Mouse (Mus musculus): ENCODE measurements around the gene Tkt. TPM values are rescaled to one million over a fixed set of nuclear protein-coding genes. Genes with fewer than 3 reads are reported as not detected.
"Not testable (repeated sequence)": the region's sequence is repeated elsewhere in the genome, so short reads cannot be mapped to it uniquely, and the experiment has no call there.

The Tkt gene
- polyA plus RNA-seq, 1 experiment from 2014 or later, result 231 TPM

DNA sequence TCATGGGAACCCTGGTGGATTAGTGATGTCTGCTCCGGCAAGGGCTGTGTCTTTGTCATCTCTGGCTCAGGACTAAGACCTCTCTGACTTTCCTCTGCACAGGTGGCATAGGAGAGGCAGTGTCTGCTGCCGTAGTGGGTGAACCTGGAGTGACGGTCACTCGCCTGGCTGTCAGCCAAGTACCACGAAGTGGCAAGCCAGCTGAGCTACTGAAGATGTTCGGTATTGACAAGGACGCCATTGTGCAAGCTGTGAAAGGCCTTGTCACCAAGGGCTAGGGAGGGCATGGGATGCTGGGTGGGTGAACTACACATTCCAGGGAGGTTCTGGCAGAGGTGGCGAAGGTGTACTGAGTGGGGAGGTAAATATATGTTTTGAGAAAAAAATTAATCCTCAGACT, 25.1 kb downstream of the Tkt start:
- Histone ChIP-seq H3K4me2 (no peak overlapping the region), H3K27me3 (no peaks in the 10 kb centered on the region), H3K4me1 (replicated peaks) (peaks cover 47% of the 10 kb centered on the region), H3K9ac (no peak overlapping the region), H3K36me3 (peaks cover 82% of the 10 kb centered on the region), H3K27ac (no peak overlapping the region), H3K4me3 (replicated peaks) (no peak overlapping the region), H3K9me3 (replicated peaks) (no peaks in the 10 kb centered on the region)
- no peak for ATAC-seq (ENCODE audit: low read depth)
- DNase-seq, result no peak
- 84% methylated on average over 8 of the region's 8 CpGs for whole genome bisulfite sequencing (ENCODE audit: insufficient replicate concordance)

- H3K9ac ChIP-seq, result no peak overlapping the region
- 57% methylated on average over 6 of the region's 6 CpGs for WGBS (ENCODE audit: insufficient replicate concordance)
- DNase-seq, result peak; percentile 58
- ATAC-seq (ENCODE audit: low read depth), result peak; percentile 24; the same call in 1 of the 2 replicates
- H3K36me3 ChIP-seq, result peaks cover 73% of the 10 kb centered on the region
- H3K27ac ChIP-seq, result peak overlapping the region; percentile 35
- H3K4me2 ChIP-seq, result no peak overlapping the region
- H3K4me3 ChIP-seq (replicated peaks), result no peak overlapping the region
- no peaks in the 10 kb centered on the region for H3K27me3 ChIP-seq
- H3K9me3 ChIP-seq (replicated peaks), result no peaks in the 10 kb centered on the region
- peaks cover 54% of the 10 kb centered on the region for H3K4me1 ChIP-seq (replicated peaks)
Measured at GRCm38 (mm10) chr14:30573983-30574584, 25.9 kb downstream of the Tkt start.

GRCm38 (mm10) chr14:30575791-30576190, 27.6 kb downstream of the Tkt start:
- 64% methylated on average over 7 of the region's 7 CpGs for WGBS (ENCODE audit: insufficient replicate concordance)
- Histone ChIP-seq H3K4me3 (replicated peaks) (no peak overlapping the region), H3K36me3 (peaks cover 56% of the 10 kb centered on the region), H3K27me3 (no peaks in the 10 kb centered on the region), H3K9me3 (replicated peaks) (no peaks in the 10 kb centered on the region), H3K27ac (peak overlapping the region; percentile 84), H3K9ac (peak overlapping the region; percentile 40), H3K4me2 (no peak overlapping the region), H3K4me1 (replicated peaks) (peaks cover 60% of the 10 kb centered on the region)
- ATAC-seq (ENCODE audit: low read depth), result 0 out of 2 replicates have a peak, but pooled peaks have one; percentile 3
- DNase-seq, result no peak

GRCm38 (mm10) chr14:30576260-30576659, 28.1 kb downstream of the Tkt start:
- H3K9ac ChIP-seq, result peak overlapping the region; percentile 40
- H3K36me3 ChIP-seq, result peaks cover 52% of the 10 kb centered on the region
- DNase-seq, result no peak

GRCm38 (mm10) chr14:30577303-30578062, 29.3 kb downstream of the Tkt start:
- 7% methylated on average over 10 of the region's 12 CpGs for WGBS (ENCODE audit: insufficient replicate concordance)
- H3K27me3 ChIP-seq; H3K9me3 ChIP-seq (replicated peaks); H3K4me3 ChIP-seq (replicated peaks): not testable (repeated sequence)
- Histone ChIP-seq H3K9ac (peak overlapping the region; percentile 13; the same call in 1 of the 2 replicates), H3K4me1 (replicated peaks) (peaks cover 46% of the 10 kb centered on the region), H3K4me2 (peak overlapping the region; percentile 26), H3K27ac (peak overlapping the region; percentile 81), H3K36me3 (peaks cover 39% of the 10 kb centered on the region)
- ATAC-seq (ENCODE audit: low read depth) (peak; percentile 84), DNase-seq (peak; percentile 57)

More at GRCm38 (mm10) chr14:30576260-30576659, 28.1 kb downstream of the Tkt start:
- 43% methylated on average over 5 of the region's 5 CpGs for WGBS (ENCODE audit: insufficient replicate concordance)
- Histone ChIP-seq H3K4me3 (replicated peaks) (no peak overlapping the region), H3K4me1 (replicated peaks) (peaks cover 55% of the 10 kb centered on the region), H3K27ac (peak overlapping the region; percentile 84), H3K4me2 (no peak overlapping the region), H3K9me3 (replicated peaks) (no peaks in the 10 kb centered on the region), H3K27me3 (no peaks in the 10 kb centered on the region)
- ATAC-seq (ENCODE audit: low read depth), result peak; percentile 3; the same call in 1 of the 2 replicates

DNA sequence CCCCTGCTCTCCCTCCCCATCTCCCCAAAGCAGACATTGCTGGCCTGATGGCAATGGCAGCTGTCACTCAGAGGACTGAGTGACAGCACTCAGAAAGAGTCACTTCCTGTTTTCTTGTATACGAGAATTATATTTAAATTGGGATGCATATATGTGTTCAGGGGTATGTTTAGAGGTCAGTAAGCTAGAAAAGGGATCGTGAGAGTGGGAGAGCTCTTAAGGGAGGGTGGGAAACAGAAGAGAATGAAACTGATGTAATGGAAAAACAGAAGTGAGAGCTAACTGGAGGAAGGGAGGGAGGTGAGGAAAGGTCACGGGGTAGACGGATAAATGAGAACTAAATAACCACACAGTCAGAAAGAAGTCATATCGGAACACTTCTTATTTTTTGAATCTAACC, 31.0 kb downstream of the Tkt start:
- Histone ChIP-seq H3K9ac (no peak overlapping the region), H3K4me3 (replicated peaks) (no peak overlapping the region), H3K36me3 (peaks cover 22% of the 10 kb centered on the region), H3K27me3 (no peaks in the 10 kb centered on the region), H3K4me1 (replicated peaks) (peaks cover 44% of the 10 kb centered on the region), H3K9me3 (replicated peaks) (no peaks in the 10 kb centered on the region), H3K4me2 (no peak overlapping the region), H3K27ac (no peak overlapping the region; the same call in 1 of the 2 replicates)
- DNase-seq, result no peak
- 40% methylated on average over 5 of the region's 5 CpGs for WGBS (ENCODE audit: insufficient replicate concordance)
- no peak for ATAC-seq (ENCODE audit: low read depth)

GRCm38 (mm10) chr14:30579882-30580281, 31.7 kb downstream of the Tkt start:
- 28% methylated on average over 5 of the region's 5 CpGs for WGBS (ENCODE audit: insufficient replicate concordance)
- Histone ChIP-seq H3K4me1 (replicated peaks) (peaks cover 45% of the 10 kb centered on the region), H3K9me3 (replicated peaks) (no peaks in the 10 kb centered on the region), H3K27me3 (no peaks in the 10 kb centered on the region), H3K27ac (no peak overlapping the region), H3K36me3 (peaks cover 17% of the 10 kb centered on the region), H3K4me2 (no peak overlapping the region), H3K9ac (no peak overlapping the region), H3K4me3 (replicated peaks) (no peak overlapping the region)
- no peak for ATAC-seq (ENCODE audit: low read depth)
- DNase-seq, result no peak

- Histone ChIP-seq H3K9ac (no peak overlapping the region), H3K27ac (no peak overlapping the region), H3K27me3 (no peaks in the 10 kb centered on the region), H3K4me3 (replicated peaks) (no peak overlapping the region), H3K9me3 (replicated peaks) (no peaks in the 10 kb centered on the region), H3K36me3 (peaks cover 4% of the 10 kb centered on the region; the same call in 1 of the 2 replicates), H3K4me1 (replicated peaks) (peaks cover 39% of the 10 kb centered on the region), H3K4me2 (no peak overlapping the region)
- no peak for DNase-seq
- no peak for ATAC-seq (ENCODE audit: low read depth)
- WGBS (ENCODE audit: insufficient replicate concordance), result 75% methylated on average over 1 of the region's 1 CpGs
Measured at GRCm38 (mm10) chr14:30581238-30581637, 33.1 kb downstream of the Tkt start.

DNA sequence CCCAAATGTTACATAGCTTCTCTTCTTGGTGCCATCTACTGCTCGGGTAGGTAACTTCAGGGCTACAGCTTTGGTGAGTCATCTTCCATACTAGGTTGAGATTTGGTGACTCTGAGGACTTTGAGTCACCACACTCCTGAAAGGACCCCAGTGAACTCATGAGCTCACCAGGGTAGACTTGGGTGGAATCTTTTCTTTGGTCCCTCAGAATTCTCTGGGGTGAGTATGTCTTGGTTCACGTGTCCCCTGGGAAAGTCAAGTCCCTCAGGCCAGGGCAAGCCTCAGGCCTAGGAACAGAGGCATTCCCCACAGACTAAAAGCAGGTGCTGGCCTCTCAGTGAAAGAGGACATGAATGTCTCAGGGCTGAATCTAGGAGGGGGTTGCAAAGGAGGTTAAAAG, 35.9 kb downstream of the Tkt start:
- H3K27me3 ChIP-seq, result no peaks in the 10 kb centered on the region
- no peak overlapping the region for H3K27ac ChIP-seq
- DNase-seq (no peak), ATAC-seq (ENCODE audit: low read depth) (no peak)
- H3K4me2 ChIP-seq, result no peak overlapping the region
- peaks cover 24% of the 10 kb centered on the region for H3K4me1 ChIP-seq (replicated peaks)
- no peak overlapping the region for H3K4me3 ChIP-seq (replicated peaks)
- H3K36me3 ChIP-seq, result no peaks in the 10 kb centered on the region
- H3K9me3 ChIP-seq (replicated peaks), result no peaks in the 10 kb centered on the region
- WGBS (ENCODE audit: insufficient replicate concordance), result 58% methylated on average over 2 of the region's 2 CpGs
- H3K9ac ChIP-seq, result no peak overlapping the region

DNA sequence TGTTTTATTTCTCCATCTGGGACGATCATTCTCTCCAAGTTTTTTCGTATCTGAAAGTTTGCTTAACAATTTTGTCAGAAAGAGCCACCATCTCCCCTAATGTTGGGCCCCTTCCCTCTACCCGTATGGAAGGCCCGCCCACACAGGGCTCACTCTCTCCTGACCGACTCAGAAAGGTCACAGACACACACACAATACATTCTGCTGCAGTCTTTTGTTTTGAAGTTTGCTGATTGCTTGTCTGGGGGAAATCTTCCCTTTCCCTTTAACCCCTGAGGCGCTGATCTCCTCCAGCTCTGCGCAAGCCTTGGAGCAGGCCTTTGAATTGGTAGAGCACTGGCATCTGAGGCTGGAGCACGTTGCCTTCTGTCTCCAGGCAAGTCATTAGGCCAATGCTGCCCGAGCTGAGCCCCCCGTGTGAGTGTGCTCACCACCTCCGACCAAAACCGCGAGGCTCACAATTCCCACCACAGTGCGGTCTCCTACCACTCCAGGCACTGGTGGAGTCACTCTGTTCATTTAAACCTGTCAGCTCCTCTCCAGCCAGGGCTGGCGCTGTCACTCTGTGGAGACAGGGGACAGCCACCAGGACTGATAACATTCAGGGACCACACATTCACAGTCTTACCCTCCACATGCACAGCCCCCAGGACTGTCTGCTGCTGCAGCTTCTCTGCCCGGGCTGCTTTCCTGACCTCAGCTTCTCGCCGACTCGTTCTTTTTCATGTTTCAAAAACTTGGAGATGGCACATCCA, 36.5 kb downstream of the Tkt start:
- peaks cover 23% of the 10 kb centered on the region for H3K4me1 ChIP-seq (replicated peaks)
- 38% methylated on average over 19 of the region's 19 CpGs for WGBS (ENCODE audit: insufficient replicate concordance)
- H3K4me3 ChIP-seq (replicated peaks), result no peak overlapping the region
- H3K27ac ChIP-seq, result no peak overlapping the region
- ATAC-seq (ENCODE audit: low read depth) (no peak), DNase-seq (no peak)
- no peaks in the 10 kb centered on the region for H3K9me3 ChIP-seq (replicated peaks)
- no peak overlapping the region for H3K9ac ChIP-seq
- H3K36me3 ChIP-seq, result no peaks in the 10 kb centered on the region
- H3K27me3 ChIP-seq, result no peaks in the 10 kb centered on the region
- H3K4me2 ChIP-seq, result no peak overlapping the region

- H3K4me3 ChIP-seq (replicated peaks), result no peak overlapping the region
- H3K36me3 ChIP-seq, result no peaks in the 10 kb centered on the region
- WGBS (ENCODE audit: insufficient replicate concordance), result 80% methylated on average over 5 of the region's 5 CpGs
- H3K27ac ChIP-seq, result no peak overlapping the region
- no peak for ATAC-seq (ENCODE audit: low read depth)
- H3K9me3 ChIP-seq (replicated peaks), result no peaks in the 10 kb centered on the region
- no peaks in the 10 kb centered on the region for H3K27me3 ChIP-seq
- peaks cover 18% of the 10 kb centered on the region for H3K4me1 ChIP-seq (replicated peaks)
- H3K9ac ChIP-seq, result no peak overlapping the region
- no peak for DNase-seq
- no peak overlapping the region for H3K4me2 ChIP-seq
Measured at GRCm38 (mm10) chr14:30585323-30585722, 37.2 kb downstream of the Tkt start.
